Mouse (Mus musculus) CH12.LX (cell line): ENCODE measurements around the gene Crybb1.

ENCODE experiments used
- CHD2 ChIP-seq: IDR thresholded peaks from 2 replicates; pipeline ENCODE4 v1.6.1; 2011; ENCODE audit warnings: low read length, improper control_type of control experiment
- POLR2AphosphoS2 ChIP-seq: IDR thresholded peaks from 2 replicates; pipeline ENCODE4 v1.6.1; 2011; ENCODE audit warnings: low read depth, low read length, improper control_type of control experiment

GRCm38 (mm10) chr5:112296404-112297181 is 41.0 kb downstream of the Crybb1 start:
- TF ChIP-seq POLR2AphosphoS2 (no peak), CHD2 (no peak)
